Mouse (Mus musculus) fibroblast of lung, adult 2 months (primary cell): Measurements from ENCODE around the gene A930009A15Rik.

Experiments used
- DNase-seq: peaks from one replicate; pipeline ENCODE4 v3.0.0-alpha.2; 2011; ENCODE audit warnings: low read depth

Gene A930009A15Rik

DNA sequence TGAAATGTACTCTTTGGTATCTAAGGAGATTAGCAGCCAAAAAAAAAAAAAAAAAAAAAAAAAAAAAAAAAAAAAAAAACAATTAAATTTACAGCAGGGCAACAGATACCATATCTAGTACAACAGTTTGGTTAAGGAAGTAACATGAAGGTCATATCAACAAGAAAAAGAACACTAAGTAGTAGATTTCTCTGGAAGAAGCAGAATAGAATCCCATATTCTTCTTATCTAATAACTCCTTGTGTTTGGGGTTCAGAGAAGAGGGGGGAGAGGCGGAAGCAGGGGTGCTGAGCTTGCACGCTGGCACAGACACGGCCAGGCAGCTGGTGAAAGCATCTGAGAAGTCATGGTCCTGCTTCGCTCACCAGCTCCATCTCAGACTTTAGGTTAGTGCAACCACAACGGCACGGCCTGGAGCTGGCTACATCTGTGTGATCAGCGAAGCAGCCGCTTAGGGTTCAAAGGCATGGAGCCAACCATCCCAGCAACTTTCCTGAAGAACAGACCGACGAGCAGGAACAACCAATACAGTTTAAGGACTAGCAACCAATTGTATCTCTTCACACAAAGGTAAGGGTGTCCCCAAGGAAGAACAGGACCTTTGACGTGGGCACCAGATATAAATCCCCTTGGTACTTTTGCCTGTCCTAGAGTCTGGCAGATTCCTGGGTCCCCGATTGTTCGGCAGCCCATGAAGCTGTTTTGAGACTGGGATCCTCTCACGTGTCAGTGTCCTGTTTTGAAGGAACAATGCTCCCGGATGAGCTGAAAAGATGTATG, at the start of gene A930009A15Rik:
Gene A930009A15Rik, plus strand, starts transcription at position 275 of the 780 bp plus-strand sequence.
- no peak for DNase-seq

DNA sequence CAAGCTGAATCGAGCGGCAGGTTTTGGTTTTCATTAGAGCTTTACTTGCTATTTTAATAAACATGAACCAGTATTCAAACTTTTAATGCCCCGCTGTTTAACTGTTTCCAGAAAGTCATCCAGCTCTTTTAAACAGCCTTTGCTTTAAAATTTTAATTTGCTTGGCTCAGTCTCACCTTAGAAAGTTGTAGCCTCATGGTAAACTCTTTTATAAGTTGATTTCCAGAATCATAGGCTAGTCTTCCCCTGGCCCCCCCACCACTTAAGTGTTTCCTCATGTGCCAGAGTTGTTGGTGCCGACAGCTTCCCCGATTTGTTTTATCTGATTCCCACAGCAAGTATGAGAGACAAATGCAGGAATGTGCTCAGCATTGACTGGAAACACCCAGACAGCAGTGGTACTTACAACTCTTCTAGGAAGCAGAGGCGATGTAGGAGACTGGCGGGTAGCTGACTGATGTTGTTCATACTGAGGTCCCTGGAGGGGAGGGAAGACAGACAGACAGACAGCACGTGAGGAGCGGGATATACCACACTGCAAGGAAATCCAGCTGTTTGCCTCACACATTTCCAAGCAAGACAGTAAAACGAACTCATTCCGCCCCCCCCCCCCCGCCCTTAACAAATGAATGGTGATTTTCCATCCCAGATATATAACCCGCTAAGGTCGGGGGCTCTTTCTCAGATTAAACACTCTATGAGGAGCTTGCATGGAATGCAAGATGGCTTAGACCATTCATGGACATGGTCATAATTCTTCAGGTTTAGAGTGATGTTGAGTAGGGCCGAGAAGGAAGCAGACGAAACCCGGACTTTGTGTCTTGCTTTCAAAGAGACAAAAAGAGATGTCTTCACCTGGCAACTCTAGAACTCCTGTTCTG, 49.3 kb upstream of the A930009A15Rik start:
- DNase-seq = peak; percentile 37

GRCm38 (mm10) chr10:115521081-115521451, 48.7 kb upstream of the A930009A15Rik start:
- no peak for DNase-seq

GRCm38 (mm10) chr10:115528892-115529291, 40.9 kb upstream of the A930009A15Rik start:
- DNase-seq = no peak

- no peak for DNase-seq
Observed at GRCm38 (mm10) chr10:115529768-115530167, 40.0 kb upstream of the A930009A15Rik start.

- DNase-seq = no peak
Observed at GRCm38 (mm10) chr10:115530746-115531145, 39.0 kb upstream of the A930009A15Rik start.

GRCm38 (mm10) chr10:115542917-115543316, 26.9 kb upstream of the A930009A15Rik start:
- DNase-seq = no peak

DNA sequence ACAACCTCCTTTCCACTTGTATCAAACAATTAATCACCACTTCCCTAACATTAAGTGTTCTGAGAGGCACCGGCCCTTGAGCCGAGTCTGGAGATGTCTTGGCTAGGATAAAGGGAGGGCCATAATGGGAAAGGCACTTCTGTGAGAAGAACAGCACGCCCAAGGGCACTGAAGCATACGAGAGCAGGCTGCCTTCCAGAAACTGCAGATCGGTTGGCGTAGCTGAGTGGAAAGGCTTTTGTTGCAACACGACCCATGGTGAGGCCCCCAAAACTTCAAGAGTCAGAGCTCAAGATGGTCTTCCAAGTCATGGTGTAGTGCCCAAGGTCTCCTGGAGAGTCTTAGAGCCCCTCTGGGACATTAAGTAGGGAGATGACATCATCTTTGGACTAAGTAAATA, 19.5 kb upstream of the A930009A15Rik start:
- no peak for DNase-seq

DNA sequence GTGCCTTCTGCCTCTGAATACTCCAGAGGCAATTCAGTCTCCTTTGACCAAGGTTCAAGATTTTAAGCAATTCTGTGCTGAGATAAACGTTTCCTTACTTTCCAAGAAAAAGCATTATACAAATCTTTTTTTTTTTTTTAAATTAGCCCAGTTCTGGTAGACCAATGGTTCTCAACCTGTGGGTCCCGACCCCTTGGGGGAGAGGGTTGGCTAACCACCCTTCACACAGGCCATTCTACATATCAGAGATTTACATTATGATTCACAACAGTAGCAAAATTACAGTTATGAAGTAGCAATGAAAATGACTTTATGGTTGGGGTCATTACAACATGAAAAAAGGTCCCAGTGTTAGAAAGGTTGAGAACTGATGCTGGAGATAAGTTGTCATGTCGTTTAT, 18.7 kb upstream of the A930009A15Rik start:
- DNase-seq = no peak

GRCm38 (mm10) chr10:115553352-115554113, 16.3 kb upstream of the A930009A15Rik start:
- no peak for DNase-seq

- DNase-seq = no peak
Observed at GRCm38 (mm10) chr10:115555191-115555765, 14.5 kb upstream of the A930009A15Rik start.

GRCm38 (mm10) chr10:115556738-115557242, 13.0 kb upstream of the A930009A15Rik start:
- no peak for DNase-seq

DNA sequence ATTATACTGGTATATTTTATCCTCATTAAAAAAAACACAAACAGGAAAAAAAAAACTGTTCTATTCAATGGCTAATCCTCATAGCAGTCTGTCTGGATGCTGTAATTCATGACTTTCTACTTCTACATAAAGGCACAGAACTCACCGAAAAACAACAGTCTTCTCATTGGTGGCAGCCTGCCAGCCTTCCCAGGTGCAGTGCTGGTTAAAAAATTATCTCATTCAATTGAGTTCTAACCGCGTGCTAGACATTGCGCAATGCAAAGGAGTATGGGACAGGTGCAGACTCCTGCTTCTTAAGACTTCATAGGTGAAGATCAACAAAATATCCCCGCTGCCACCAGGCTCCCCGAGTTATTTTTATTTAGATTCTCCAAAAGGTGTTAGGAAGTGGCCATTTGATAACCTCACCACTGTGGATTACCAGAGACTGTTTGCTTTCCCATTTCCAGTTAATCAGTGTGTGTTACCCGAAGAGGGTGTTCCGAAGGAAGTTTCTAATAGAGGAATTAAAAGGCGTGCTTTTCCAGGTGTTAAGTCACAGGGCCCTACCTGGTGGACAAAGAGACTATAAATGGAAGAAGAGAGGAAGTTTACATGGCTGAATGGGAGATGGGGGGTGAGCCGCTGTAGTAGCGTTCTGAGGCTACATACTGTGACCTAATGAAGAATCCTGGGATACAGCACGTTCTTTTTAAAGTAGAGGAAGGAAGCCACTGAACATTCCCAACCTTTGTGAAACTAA, 8.5 kb upstream of the A930009A15Rik start:
- no peak for DNase-seq

DNA sequence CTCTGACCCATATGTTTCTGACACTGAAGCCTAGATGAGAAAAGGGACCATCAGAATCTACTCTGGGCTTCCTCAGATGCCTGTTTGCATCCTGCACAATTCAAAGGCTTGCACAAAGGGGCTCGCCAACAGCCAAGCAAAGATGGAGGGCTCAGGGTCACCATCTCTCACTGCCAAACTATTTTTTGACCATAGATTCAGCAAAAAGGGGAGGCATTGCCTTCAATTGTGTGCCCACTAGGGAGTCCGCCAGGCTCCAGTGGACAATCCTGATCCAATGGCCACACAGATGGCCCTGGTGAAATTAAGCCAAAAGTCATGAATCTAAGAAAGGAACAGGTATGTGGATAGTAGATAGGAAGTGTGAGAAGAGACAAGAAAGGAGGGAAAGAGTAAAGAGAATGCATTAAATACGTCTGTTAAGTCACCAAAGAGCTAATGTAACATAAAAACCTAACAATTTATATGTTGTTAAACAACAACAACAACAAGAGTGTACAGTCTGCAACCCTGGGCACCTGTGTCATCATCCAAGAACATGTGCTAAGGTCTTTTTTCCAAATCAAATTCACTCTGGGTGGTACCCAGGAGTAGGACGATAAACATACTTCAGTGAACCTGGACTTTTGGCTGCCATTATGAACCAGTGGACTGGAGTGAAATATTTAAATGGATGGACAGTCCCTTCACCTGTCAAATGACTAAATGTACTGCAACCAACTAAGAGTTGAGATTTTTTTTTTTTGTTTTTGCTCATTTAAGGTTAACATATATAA, 6.7 kb upstream of the A930009A15Rik start:
- no peak for DNase-seq

GRCm38 (mm10) chr10:115563961-115564360, 5.8 kb upstream of the A930009A15Rik start:
- DNase-seq = no peak

DNA sequence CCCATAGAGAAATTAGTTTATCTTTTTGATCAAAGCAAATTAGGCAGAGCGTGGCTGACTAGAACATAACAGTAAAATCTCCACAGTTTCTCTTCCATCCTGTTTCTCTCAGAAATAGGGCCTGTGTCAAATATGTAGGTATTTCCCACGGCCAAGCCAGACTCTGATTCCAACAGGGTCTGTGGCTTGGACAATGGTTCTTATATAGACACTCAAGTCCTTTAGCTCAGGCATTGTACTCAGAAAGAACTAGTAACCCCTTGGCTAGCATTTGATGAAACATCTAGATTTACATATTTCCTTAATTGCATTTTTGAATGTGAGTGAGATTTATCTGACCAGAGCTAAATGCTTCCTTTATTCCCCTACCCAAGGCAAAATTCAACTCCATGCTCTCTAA, 791 bp downstream of the A930009A15Rik start:
- DNase-seq = no peak

- DNase-seq = no peak
Observed at GRCm38 (mm10) chr10:115571317-115571716, 1.5 kb downstream of the A930009A15Rik start.

DNA sequence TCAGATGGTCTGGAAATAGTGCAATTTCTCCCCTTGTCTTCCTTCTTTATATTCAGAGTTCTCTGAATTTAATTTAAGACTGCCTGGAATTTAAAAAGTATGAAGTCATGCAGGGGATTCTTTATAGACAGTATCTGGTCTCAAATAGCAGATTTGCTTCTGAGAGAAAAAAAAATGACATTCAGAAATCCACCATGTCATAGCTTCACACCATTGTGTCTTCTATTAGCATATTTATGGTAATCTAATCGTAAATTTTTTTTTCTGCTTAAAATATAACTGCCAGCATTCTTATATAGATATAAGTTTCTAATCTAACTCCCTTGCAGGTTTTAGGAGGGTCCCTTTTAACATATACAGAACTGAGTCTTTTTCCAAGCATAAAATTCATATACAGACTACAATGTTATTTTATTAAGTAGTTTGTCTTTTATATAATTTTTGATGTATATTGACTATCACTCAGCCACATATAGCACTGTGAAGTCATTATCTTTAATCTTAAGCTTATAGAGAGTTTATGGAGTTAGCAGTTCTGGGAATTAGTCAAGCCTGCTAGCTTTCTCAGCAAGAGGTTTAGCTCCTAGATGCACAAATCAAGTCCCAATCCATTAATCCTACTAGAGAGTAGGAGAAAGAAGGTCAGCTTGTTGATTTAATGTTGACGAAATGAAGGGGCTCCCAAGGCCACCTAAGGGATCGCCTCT, 2.1 kb downstream of the A930009A15Rik start:
- DNase-seq = no peak

DNA sequence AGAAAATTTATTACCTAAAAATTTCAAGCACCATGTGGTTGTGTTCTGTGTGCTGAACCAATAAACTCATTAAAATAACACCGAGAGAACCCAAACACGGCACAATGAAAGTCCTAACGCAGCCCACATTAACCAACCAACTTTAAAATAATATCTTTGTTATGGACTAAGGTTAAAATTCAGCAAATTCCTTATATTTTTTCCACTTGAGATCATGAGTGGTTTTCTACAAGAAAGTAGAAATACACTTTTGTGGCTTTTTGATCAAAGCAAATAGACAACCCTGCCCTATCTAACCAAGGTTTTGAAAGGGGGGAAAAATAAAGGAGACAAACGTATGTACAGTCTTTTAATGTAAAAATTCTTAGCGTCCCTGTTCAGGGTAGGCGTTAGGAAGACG, 9.3 kb downstream of the A930009A15Rik start:
- no peak for DNase-seq

DNA sequence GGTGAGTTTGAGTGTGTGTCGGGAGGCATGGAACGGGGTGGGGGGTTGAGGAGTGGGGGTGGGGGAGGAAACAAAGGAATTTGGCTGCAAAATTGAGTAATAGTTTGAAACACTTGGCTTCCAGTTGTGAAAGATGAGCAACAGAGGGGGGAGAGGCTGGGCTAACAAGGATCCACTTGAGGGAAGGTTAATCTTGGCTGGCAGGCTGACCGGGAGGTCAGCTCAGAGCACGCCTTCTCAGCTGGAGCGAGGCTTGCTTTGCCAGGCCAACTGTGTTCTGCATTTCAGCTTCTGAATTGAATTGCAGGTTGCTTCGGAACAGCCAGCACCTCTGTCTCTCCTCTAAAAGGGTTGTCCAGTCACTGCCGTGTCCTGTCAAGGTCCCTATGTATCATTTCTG, 9.7 kb downstream of the A930009A15Rik start:
- DNase-seq = no peak
